Mouse (Mus musculus) gastrocnemius, adult 2 months (tissue): Measurements from ENCODE around the gene Lrrn1. TPM values are rescaled to one million over a fixed set of nuclear protein-coding genes. Genes with fewer than 3 reads are reported as not detected.

Experiments
- DNase-seq: peaks from one replicate; pipeline ENCODE4 v3.0.0; 2022
- H3K27ac ChIP-seq: fragments of 200-600 bp; 2 replicates; pipeline ENCODE4 v1.8.1; 2022; ENCODE audit warnings: mild to moderate bottlenecking
- H3K4me3 ChIP-seq: fragments of 200-600 bp; 2 replicates; pipeline ENCODE4 v1.8.1; 2022; ENCODE audit warnings: mild to moderate bottlenecking, moderate library complexity
- CTCF ChIP-seq: fragments of 200-600 bp; IDR thresholded peaks from 2 replicates; pipeline ENCODE4 v1.8.1; 2022; ENCODE audit warnings: antibody characterized with exemption, mild to moderate bottlenecking, moderate library complexity
- intact Hi-C: fragments of 180-260 bp; cut with DNase I; formaldehyde crosslinking; loops from one replicate; pipeline ENCODE4 v1.15.1; 2025
- total RNA-seq, 2 experiments: library from RNA; stranded (reverse); gene quantifications; 2 replicates each; pipeline ENCODE4 v1.2.3; 2021

Lrrn1 gene
- total RNA-seq, 2 experiments from 2014 or later, result 6.0 to 9.2 TPM

- TF ChIP-seq CTCF, result no peak
- intact Hi-C loops, result no loop called here
Observed at GRCm38 (mm10) chr6:107546272-107546671, 16.7 kb downstream of the Lrrn1 start.

GRCm38 (mm10) chr6:107552511-107552910 lies 22.9 kb downstream of the Lrrn1 start:
- Histone ChIP-seq H3K4me3 (no peak overlapping the region), H3K27ac (no peak overlapping the region)
- DNase-seq, result no peak
- TF ChIP-seq CTCF, result no peak
- intact Hi-C loops, result no loop called here

More at GRCm38 (mm10) chr6:107546272-107546671, 16.7 kb downstream of the Lrrn1 start:
- H3K27ac ChIP-seq, result no peak overlapping the region
- no peak for DNase-seq
- no peak overlapping the region for H3K4me3 ChIP-seq

GRCm38 (mm10) chr6:107555364-107555763 lies 25.8 kb downstream of the Lrrn1 start:
- intact Hi-C loops, result no loop called here

GRCm38 (mm10) chr6:107556996-107557395 lies 27.4 kb downstream of the Lrrn1 start:
- DNase-seq, result peak; percentile 32

More at GRCm38 (mm10) chr6:107555364-107555763, 25.8 kb downstream of the Lrrn1 start:
- no peak overlapping the region for H3K4me3 ChIP-seq
- no peak for DNase-seq
- TF ChIP-seq CTCF, result no peak
- no peak overlapping the region for H3K27ac ChIP-seq

GRCm38 (mm10) chr6:107557806-107558205 lies 28.2 kb downstream of the Lrrn1 start:
- intact Hi-C loops, result no loop called here
- Histone ChIP-seq H3K27ac (no peak overlapping the region), H3K4me3 (no peak overlapping the region)
- TF ChIP-seq CTCF, result no peak
- no peak for DNase-seq

More at GRCm38 (mm10) chr6:107556996-107557395, 27.4 kb downstream of the Lrrn1 start:
- intact Hi-C loops, result no loop called here
- H3K27ac ChIP-seq, result no peak overlapping the region
- H3K4me3 ChIP-seq, result no peak overlapping the region
- no peak for TF ChIP-seq CTCF

- intact Hi-C loops, result no loop called here
- no peak overlapping the region for H3K4me3 ChIP-seq
- no peak overlapping the region for H3K27ac ChIP-seq
- no peak for TF ChIP-seq CTCF
- DNase-seq, result no peak
Observed at GRCm38 (mm10) chr6:107562255-107562654, 32.7 kb downstream of the Lrrn1 start.

- intact Hi-C loops, result no loop called here
- DNase-seq, result no peak
- Histone ChIP-seq H3K27ac (no peak overlapping the region), H3K4me3 (no peak overlapping the region)
- TF ChIP-seq CTCF, result no peak
Observed at GRCm38 (mm10) chr6:107566944-107567634, 37.5 kb downstream of the Lrrn1 start.

GRCm38 (mm10) chr6:107574561-107574960 lies 45.0 kb downstream of the Lrrn1 start:
- Histone ChIP-seq H3K27ac (no peak overlapping the region), H3K4me3 (no peak overlapping the region)
- DNase-seq, result no peak
- intact Hi-C loops, result no loop called here
- TF ChIP-seq CTCF, result no peak

- Histone ChIP-seq H3K4me3 (no peak overlapping the region), H3K27ac (no peak overlapping the region)
- intact Hi-C loops, result no loop called here
- TF ChIP-seq CTCF, result no peak
- no peak for DNase-seq
Observed at GRCm38 (mm10) chr6:107575405-107575804, 45.8 kb downstream of the Lrrn1 start.

- TF ChIP-seq CTCF, result no peak
- no peak overlapping the region for H3K4me3 ChIP-seq
- no peak for DNase-seq
- intact Hi-C loops, result no loop called here
- H3K27ac ChIP-seq, result no peak overlapping the region
Observed at GRCm38 (mm10) chr6:107577309-107577708, 47.7 kb downstream of the Lrrn1 start.

GRCm38 (mm10) chr6:107583759-107584383 lies 54.3 kb downstream of the Lrrn1 start:
- Histone ChIP-seq H3K4me3 (no peak overlapping the region), H3K27ac (no peak overlapping the region)
- no peak for DNase-seq
- intact Hi-C loops, result no loop called here
- no peak for TF ChIP-seq CTCF

- DNase-seq, result no peak
- Histone ChIP-seq H3K27ac (no peak overlapping the region), H3K4me3 (no peak overlapping the region)
- intact Hi-C loops, result no loop called here
- TF ChIP-seq CTCF, result no peak
Observed at GRCm38 (mm10) chr6:107605151-107605550, 75.6 kb downstream of the Lrrn1 start.

GRCm38 (mm10) chr6:107614288-107614687 lies 84.7 kb downstream of the Lrrn1 start:
- no peak for TF ChIP-seq CTCF
- no peak for DNase-seq
- intact Hi-C loops, result no loop called here
- Histone ChIP-seq H3K27ac (no peak overlapping the region), H3K4me3 (no peak overlapping the region)
